Comparison of ENCODE assay signal across 9 mouse cellular contexts in the genomic region with DNA sequence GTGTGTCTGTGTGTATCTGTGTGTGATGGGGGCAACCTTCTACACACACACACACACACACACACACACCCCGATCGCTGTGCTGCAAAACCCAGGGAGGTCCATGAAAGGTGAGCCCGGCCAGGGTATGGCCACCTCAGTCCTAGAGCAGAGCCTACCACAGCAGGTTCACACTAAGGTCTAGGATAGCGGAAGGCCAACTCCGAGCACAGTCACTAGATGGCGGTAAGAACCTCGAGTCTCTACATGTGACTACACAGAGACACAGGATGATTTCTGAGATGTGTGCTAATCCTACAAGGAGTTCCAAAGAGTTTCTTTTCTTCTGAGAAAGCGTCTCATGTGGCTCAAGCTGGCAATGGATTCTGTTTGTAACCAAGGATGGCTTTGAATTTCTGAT. TPM values are rescaled to one million over a fixed set of nuclear protein-coding genes. Genes with fewer than 3 reads are reported as not detected.
A peak's percentile ranks its signal among the peaks of the same experiment; 100 is the strongest.
DNase-seq lines count a peak whose midpoint lies in the region; ATAC-seq and TF ChIP-seq lines count a peak whose summit lies in the region.
"Had no signal": no experiment of that assay in that cellular context is flagged by ENCODE, and none has a peak within 500 bp of the region (broad histone marks: within the 10 kb centered on the region; RNA-seq: fewer than 3 reads in every experiment).

No protein-coding gene starts in this region.

- no peaks in the 10 kb centered on the region for H3K4me1 ChIP-seq in spleen, adult 2 months (ENCODE audit: control insufficient read depth, insufficient read depth, insufficient read length)
- no peaks in the 10 kb centered on the region for H3K4me1 ChIP-seq in cortical plate, adult 2 months (ENCODE audit: control insufficient read depth, insufficient read depth, low read length)
- H3K4me1 ChIP-seq in hindbrain, embryonic 16.5 days (ENCODE audit: control insufficient read depth, insufficient read depth, low read depth, low read length) = no peaks in the 10 kb centered on the region
- H3K4me1 ChIP-seq in lung, adult 2 months (ENCODE audit: control insufficient read depth, insufficient read depth, low read length) = peaks cover under 1% of the 10 kb centered on the region

- H3K36me3 ChIP-seq in spleen, adult 2 months (ENCODE audit: control insufficient read depth, insufficient read depth, low read length) = no peaks in the 10 kb centered on the region
- no peaks in the 10 kb centered on the region for H3K36me3 ChIP-seq in hindbrain, embryonic 16.5 days (ENCODE audit: control insufficient read depth, insufficient read depth, low read length)

- no peak overlapping the region for H3K27ac ChIP-seq in spleen, adult 2 months (ENCODE audit: insufficient read depth, low read length)
- no peak overlapping the region for H3K27ac ChIP-seq in cortical plate, adult 2 months (ENCODE audit: insufficient read depth, low read length)
- no peak overlapping the region for H3K27ac ChIP-seq in hindbrain, embryonic 16.5 days (ENCODE audit: low read depth, low read length)

- TF ChIP-seq CTCF in spleen, adult 2 months (IDR thresholded peaks at IDR 0.05; ENCODE audit: extremely low read depth, insufficient read depth, insufficient read length, insufficient replicate concordance) = peak; percentile 34; the same call in 1 of the 2 replicates
- peak; percentile 73 for TF ChIP-seq CTCF in cortical plate, adult 2 months (IDR thresholded peaks at IDR 0.05; ENCODE audit: extremely low read depth, insufficient read depth, low read length)
- peak; percentile 59 for TF ChIP-seq CTCF in lung, adult 2 months (IDR thresholded peaks at IDR 0.05; ENCODE audit: insufficient read depth, low read length)

- TF ChIP-seq POLR2A in spleen, adult 2 months (IDR thresholded peaks at IDR 0.05; ENCODE audit: low read depth, low read length) = no peak
- no peak for TF ChIP-seq POLR2A in cortical plate, adult 2 months (IDR thresholded peaks at IDR 0.05; ENCODE audit: extremely low read depth, insufficient read depth, low read length)
- TF ChIP-seq POLR2A in lung, adult 2 months (IDR thresholded peaks at IDR 0.05; ENCODE audit: borderline replicate concordance, extremely low read depth, low read depth, low read length) = no peak

- 28% methylated on average over 8 of the region's 8 CpGs for WGBS in spleen, adult 2 months
- 51% methylated on average over 8 of the region's 8 CpGs for WGBS in hindbrain, embryonic 16.5 days
- 32% methylated on average over 8 of the region's 8 CpGs for WGBS in lung, adult 2 months

- peak; percentile 63; the same call in 1 of the 2 replicates for ATAC-seq in hindbrain, embryonic 16.5 days

- no peaks in the 10 kb centered on the region for H3K27me3 ChIP-seq in spleen, adult 2 months (ENCODE audit: control insufficient read depth, insufficient read depth, low read length)
- no peaks in the 10 kb centered on the region for H3K27me3 ChIP-seq in hindbrain, embryonic 16.5 days (replicated peaks; ENCODE audit: control insufficient read depth, insufficient read depth, low read length)

- no peak overlapping the region for H3K4me2 ChIP-seq in hindbrain, embryonic 16.5 days (ENCODE audit: low read length)

- DNase-seq in cerebellum, adult 9-10 months = peak; percentile 60
- DNase-seq in cerebellum, adult 11-12 months = no peak
- peak in 1 of 2 experiments; percentile 41 for DNase-seq in spleen, adult 2 months (ENCODE audit: low read depth in 1 of 2, low spot score in 2 of 2)
- no peak for DNase-seq in spleen, adult 12 weeks (ENCODE audit: low spot score)
- DNase-seq in lung, adult 2 months = peak; percentile 37
- peak; percentile 38 for DNase-seq in right cerebral cortex, postnatal 4 days

- no peak overlapping the region for H3K9ac ChIP-seq in hindbrain, embryonic 16.5 days (ENCODE audit: low read depth, low read length)

- H3K4me3 ChIP-seq in spleen, adult 2 months (ENCODE audit: extremely low read depth, insufficient read depth, insufficient read length) = no peak overlapping the region
- no peak overlapping the region for H3K4me3 ChIP-seq in cortical plate, adult 2 months (ENCODE audit: insufficient read depth, low read length)
- H3K4me3 ChIP-seq in hindbrain, embryonic 16.5 days (ENCODE audit: low read length) = no peak overlapping the region
- H3K4me3 ChIP-seq in lung, adult 2 months (replicated peaks; ENCODE audit: extremely low read depth, low read depth, low read length) = no peak overlapping the region

- no peaks in the 10 kb centered on the region for H3K9me3 ChIP-seq in hindbrain, embryonic 16.5 days (ENCODE audit: control insufficient read depth, low read length)

RNA-seq across cellular contexts. Expression of a gene that starts 17.4 kb away (rescaled TPM):
- 0.08 and 0.15 TPM in 2 replicates for polyA plus RNA-seq in spleen, adult 2 months (2012; rRNA removed)
- 0.29 and 0.42 TPM in 2 replicates for polyA plus RNA-seq in cortical plate, adult 2 months (2012; rRNA removed)
- polyA plus RNA-seq in hindbrain, embryonic 16.5 days (2015; fragmentation: Nextera tagmentation; extraction: Ambion mirVana) = 0.25 and 0.40 TPM in 2 replicates
- 0.18 and 0.26 TPM in 2 replicates for polyA plus RNA-seq in lung, adult 2 months (2012; rRNA removed)
- polyA plus RNA-seq: heart, embryonic 14.5 days had no signal

RNA-seq across cellular contexts. Expression of a gene that starts 19.8 kb away (rescaled TPM):
- 41.9 and 45.0 TPM in 2 replicates for polyA plus RNA-seq in spleen, adult 2 months (2012; rRNA removed)
- 74.1 and 75.6 TPM in 2 replicates for polyA plus RNA-seq in cortical plate, adult 2 months (2012; rRNA removed)
- 44.9 and 57.8 TPM in 2 replicates for polyA plus RNA-seq in hindbrain, embryonic 16.5 days (2015; fragmentation: Nextera tagmentation; extraction: Ambion mirVana)
- 11.4 and 12.1 TPM in 2 replicates for polyA plus RNA-seq in lung, adult 2 months (2012; rRNA removed)

RNA-seq across cellular contexts. Expression of a gene that starts 22.2 kb away (rescaled TPM):
- 54.1 and 68.9 TPM in 2 replicates for polyA plus RNA-seq in spleen, adult 2 months (2012; rRNA removed)
- 68.4 and 76.1 TPM in 2 replicates for polyA plus RNA-seq in cortical plate, adult 2 months (2012; rRNA removed)
- 49.9 and 54.9 TPM in 2 replicates for polyA plus RNA-seq in hindbrain, embryonic 16.5 days (2015; fragmentation: Nextera tagmentation; extraction: Ambion mirVana)
- polyA plus RNA-seq in lung, adult 2 months (2012; rRNA removed) = 55.2 and 57.8 TPM in 2 replicates

Comparison
In these comparisons a context has a peak if more than half of its experiments do, and no peak if none do; other contexts are left out.
1. DNase-seq: peak in cerebellum, adult 9-10 months (single experiment), lung, adult 2 months (single experiment) and right cerebral cortex, postnatal 4 days (single experiment); none in cerebellum, adult 11-12 months (single experiment) and spleen, adult 12 weeks (single experiment).
2. Peak in every context shown above with its lines, with median percentiles within 50 percentile points of each other: CTCF ChIP-seq.